Mouse (Mus musculus) CD4-positive, CD25-positive, alpha-beta regulatory T cell, adult 2 months (primary cell): ENCODE measurements around the gene Olfml2b.

ENCODE experiments used
- DNase-seq: peaks from one replicate; pipeline ENCODE4 v3.0.0-alpha.2; 2012; ENCODE audit warnings: low read depth, low spot score

Olfml2b gene

DNA sequence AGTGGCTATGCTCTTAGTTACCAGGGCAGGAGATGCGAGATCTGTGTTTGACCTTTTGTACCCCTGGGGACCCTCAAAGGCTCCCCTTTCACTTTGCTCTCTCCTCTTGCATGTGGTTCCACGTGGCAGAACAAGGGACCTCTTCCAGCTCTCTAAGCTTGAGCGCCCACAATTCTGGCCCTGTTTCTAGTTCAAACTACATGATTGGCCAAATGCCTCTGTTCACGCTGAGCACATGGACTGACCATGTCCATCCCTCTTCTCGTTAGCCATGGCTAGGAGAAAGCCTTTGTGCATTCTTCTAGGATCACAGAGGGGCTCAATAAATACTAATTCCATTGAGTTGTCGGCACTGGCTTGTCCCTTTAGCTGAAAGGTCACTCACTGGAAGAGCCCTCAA lies 51.0 kb downstream of the Olfml2b start:
- no peak for DNase-seq

- no peak for DNase-seq
These were observed 52.7 kb downstream of the Olfml2b start for GRCm38 (mm10) chr1:170696996-170697395.

DNA sequence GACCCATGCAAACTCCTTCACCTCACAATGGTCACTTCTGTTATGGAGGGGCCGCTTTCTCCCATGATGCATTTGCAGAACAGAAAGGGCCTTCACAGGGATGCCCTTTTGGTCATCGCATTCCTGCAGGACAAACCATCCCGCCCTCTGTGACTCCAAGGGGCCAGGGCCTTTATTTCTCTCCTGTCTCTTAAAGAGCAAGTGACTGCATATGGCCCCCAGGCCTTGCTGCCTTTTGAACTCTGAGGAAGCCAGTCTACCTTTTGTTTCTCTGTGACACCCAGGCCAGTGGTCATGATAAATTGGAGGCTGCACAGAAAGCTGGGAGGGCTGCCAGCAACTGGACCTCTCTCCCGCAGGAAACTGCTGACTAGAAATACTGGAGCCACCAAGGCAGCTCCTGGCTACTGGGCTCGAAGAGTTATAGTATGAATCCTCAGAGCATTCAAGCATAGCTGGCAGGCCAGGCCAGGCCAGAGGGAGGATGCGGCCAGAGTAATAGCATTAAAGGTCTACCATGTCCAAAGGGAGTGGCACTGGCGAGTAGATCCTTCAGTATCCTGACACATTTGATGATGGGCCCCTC lies 53.5 kb downstream of the Olfml2b start:
- no peak for DNase-seq

DNA sequence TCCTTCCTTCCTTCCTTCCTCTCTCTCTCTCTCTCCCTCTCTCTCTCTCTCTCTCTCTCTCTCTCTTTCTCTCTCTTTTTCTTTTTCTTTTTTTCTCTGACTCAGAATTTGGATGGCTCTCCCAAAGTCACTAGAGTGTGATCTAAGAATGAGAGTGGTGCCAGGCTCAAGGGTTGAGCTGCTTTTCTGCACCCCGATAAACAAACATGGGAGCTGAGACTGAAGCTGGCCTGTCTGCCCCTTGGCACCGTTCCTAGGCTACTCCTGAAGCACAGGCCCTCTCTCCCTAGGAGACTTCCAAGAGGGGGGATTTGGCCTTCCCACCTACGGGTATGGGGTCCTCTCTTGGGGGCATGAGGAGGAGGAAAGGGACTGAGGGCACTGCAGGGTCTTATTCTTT lies 54.4 kb downstream of the Olfml2b start:
- no peak for DNase-seq

DNA sequence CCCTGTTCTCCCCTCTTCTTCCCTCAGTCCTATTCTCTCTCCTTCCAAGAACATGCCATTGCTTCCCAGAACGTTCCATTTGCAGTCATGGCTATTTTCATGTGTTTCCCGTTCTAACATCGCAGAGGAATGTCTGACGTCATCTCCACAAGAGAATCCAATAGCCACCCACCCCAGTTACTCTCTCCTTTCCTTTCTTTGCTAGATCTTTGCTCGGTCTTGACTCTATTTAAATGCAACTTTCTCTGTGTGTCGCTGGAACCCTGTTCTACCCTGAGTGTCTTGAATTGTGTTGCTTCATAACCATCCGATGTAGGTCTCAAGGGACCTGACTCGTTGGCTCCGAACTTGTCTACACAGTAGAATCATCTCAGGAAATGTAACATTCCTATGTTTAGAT lies 55.2 kb downstream of the Olfml2b start:
- no peak for DNase-seq

GRCm38 (mm10) chr1:170700496-170701027 lies 56.2 kb downstream of the Olfml2b start:
- no peak for DNase-seq

- DNase-seq = no peak
These were observed 56.8 kb downstream of the Olfml2b start for GRCm38 (mm10) chr1:170701178-170701577.

DNA sequence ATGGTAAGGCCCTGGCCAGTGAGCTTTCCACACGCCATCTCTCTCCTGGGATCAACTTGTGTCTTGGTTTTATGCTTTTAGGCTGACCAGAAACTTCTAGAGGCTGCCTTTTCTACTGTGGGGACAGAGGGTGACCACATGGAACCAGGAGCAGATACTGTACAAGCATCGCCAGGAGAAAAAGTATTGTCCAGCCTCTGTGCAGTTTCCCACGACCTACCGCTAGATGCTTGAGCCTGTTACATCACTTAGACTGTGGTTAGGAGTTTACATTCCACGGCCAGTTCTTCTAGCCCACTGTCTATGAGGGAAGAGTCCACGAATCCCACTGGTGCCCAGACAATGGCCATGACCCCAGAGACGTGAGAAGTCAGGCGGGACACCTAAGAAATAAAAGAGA lies 57.2 kb downstream of the Olfml2b start:
- DNase-seq = no peak

GRCm38 (mm10) chr1:170702263-170702662 lies 57.9 kb downstream of the Olfml2b start:
- DNase-seq = no peak

GRCm38 (mm10) chr1:170702958-170703357 lies 58.6 kb downstream of the Olfml2b start:
- no peak for DNase-seq

- DNase-seq = no peak
These were observed 59.8 kb downstream of the Olfml2b start for GRCm38 (mm10) chr1:170704103-170704502.

DNA sequence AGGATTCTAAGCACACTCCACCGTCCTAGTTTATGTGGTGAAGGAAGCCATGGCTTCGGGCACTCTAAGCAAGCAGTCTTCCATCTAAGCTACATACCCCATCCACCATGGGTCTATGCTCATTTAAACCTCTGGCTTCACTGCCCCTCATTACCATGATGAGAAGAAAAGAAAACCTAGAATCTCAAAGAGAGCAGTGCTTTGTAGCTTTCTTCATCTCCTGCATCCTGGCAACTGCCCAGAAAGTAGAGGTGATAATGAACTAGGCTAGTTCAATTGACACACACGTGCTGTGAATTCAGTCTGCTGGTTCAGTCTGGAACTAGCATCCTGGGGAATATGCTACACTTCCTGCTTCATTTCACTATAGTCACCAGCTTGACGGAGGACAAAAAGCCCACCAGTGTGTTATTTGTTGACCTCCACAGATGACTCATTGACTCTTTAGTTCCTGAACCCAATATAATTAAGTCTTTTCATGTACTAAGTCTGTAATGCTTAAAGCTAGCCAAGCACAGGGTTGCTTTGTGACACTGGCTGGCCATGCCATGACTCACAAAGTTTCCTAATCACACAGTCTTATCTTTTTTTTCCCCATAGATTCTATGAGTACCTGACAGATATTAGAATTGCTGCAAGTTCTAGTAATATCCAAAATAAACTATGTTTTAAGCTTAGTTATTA lies 60.7 kb downstream of the Olfml2b start:
- DNase-seq = no peak

- no peak for DNase-seq
These were observed 61.7 kb downstream of the Olfml2b start for GRCm38 (mm10) chr1:170706046-170706445.

GRCm38 (mm10) chr1:170709034-170709433 lies 64.7 kb downstream of the Olfml2b start:
- DNase-seq = no peak

- peak; percentile 38 for DNase-seq
These were observed 65.1 kb downstream of the Olfml2b start for GRCm38 (mm10) chr1:170709481-170709880.

DNA sequence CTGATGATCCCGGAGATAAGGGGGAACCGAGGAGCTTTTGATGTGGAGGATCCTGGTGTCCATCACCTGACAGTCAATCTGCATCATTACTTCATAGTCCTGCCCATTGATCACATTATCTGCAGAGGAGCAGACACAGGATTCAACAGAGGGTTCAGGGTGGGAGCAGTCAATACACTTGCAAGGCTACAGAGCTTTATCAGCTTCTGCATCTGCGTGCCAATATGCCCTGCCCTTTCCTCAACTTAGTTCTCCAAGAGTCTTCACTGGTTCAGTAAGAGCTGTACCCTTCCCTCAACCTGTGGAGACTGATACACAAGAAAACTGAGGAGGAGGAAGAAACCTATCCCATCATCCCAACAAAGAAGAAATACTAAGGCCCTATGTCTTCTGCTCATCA lies 65.6 kb downstream of the Olfml2b start:
- DNase-seq = no peak

DNA sequence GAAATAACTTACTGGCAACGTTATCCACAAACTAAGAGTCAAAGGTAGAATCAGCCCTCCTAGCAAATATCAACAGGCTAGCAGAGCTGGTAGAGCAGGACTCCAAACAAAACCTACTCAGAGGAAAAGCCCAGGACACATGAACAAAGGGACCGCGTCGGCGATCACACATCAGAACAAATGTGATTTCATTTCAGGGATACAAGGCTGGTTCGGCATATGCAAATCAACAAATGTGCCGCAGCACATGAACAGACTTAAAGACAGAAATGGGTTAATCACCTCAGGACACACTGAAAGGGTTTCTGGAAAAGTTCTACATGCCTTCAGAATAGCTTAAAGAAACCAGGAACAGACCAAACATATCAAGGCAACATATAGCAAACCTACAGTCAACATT lies 67.4 kb downstream of the Olfml2b start:
- DNase-seq = no peak

DNA sequence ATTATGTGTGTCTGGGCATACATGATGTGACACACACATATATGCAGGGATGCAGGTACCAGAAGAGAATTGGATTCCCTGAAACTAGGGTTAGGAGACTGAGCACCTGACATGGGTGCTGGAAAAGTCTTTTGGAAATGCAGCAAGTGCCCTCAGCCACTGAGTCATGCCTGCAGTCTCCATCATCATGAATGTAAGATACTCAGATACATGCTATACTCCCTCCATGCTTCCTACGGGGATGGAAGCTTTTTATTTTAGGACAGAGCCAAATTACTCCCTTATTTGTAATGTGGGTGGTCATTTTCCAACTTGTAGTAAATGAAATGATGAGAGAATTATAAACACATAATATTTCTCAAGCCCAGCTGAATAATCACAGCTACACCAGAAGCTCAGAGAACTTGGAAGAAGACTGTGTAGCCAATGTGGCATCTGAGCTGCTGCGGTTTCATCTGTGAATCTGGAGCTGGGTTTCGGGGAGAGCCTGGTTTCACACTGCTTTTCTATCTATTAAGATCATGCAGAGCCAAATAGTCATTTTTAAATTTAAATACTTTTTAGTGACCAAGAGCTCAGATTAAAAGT lies 73.0 kb downstream of the Olfml2b start:
- no peak for DNase-seq

GRCm38 (mm10) chr1:170718133-170718810 lies 73.9 kb downstream of the Olfml2b start:
- DNase-seq = no peak

DNA sequence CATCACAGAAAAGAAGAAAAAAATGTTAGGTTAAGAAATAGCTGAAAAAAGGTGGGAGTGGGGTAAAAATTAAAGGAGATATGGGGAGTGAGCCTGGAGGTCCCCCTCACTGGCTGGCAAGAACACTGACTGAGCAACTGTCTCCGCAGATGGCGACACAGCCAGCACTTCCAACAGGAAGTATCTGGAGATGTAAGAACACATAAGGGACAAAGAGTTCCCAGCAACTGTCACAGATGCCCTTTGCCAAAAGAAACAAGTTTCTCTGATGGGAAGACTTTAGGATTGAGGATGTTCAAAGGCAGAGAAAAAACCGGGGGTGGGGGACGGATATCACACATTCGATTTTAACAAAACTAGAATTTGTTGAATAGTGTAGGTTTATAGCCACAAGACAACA lies 77.2 kb downstream of the Olfml2b start:
- no peak for DNase-seq

DNA sequence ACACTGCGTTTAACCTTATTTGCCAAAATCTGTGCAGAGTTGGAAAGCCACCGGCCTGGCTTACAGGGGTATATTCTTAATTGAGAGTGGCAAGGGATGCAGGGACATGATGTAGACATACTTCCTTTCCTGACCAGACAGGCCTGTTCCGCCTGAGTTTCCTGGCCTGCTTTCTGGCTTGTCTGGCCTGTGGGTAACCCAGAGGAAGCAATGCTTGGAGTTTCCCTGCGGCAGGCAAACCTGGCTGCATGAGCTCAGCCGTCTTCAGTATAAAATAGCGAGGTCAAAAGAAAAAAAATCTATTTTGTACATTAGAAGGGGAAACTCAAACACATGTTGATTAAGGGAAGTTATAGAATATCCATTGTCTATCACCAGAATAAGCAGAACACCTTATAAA lies 84.2 kb downstream of the Olfml2b start:
- no peak for DNase-seq

DNA sequence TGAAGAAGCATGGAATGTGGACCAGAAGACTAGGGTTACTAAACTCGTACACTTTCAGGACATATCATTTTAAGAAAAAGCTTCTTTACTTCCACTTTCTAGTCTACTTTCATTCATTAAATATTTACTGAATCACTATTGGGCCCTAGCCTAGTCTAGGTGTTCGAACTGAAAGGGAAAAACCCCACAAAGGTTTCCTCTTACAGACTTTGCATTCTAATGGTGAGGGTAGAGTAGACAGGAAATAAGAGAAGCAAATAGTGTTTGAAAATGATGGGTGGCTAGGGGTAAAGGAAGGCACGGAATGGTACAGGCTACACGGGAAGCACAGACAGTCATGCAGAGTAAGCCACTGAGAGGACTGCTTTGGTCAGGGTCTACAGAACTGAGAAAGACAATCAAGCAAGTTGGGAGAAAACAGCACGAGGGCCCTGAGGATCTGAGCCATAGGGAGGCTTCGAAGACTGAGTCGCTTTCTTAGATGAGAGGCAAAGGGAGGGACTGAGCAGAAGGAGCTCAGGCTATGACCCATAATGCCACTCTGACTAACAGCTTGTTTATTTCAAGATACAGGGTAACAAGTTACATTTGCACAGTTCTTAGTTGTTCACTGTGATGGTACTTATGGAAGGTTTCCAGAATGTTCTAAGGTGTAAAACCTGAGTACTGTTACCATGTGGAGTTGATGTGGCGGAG lies 85.1 kb downstream of the Olfml2b start:
- peak; percentile 54 for DNase-seq
